Mouse (Mus musculus) thymus, adult 2 months (tissue): ENCODE results near the gene Relch. TPM values are rescaled to one million over a fixed set of nuclear protein-coding genes. Genes with fewer than 3 reads are reported as not detected.

Experiments
- DNase-seq: peaks from one replicate; pipeline ENCODE4 v3.0.0; 2021
- H3K27ac ChIP-seq: fragments of 200-500 bp; 2 replicates; pipeline ENCODE4 v1.5.1; 2012; ENCODE audit warnings: low read length, control low read depth; ENCODE audit not compliant: control insufficient read depth, insufficient read depth
- H3K27me3 ChIP-seq: fragments of 200-500 bp; 2 replicates; pipeline ENCODE4 v1.6.1; 2012; ENCODE audit warnings: mild to moderate bottlenecking, low read length, moderate library complexity, mixed read lengths; ENCODE audit not compliant: control insufficient read depth, insufficient read depth
- H3K36me3 ChIP-seq: fragments of 200-500 bp; 2 replicates; pipeline ENCODE4 v1.6.1; 2012; ENCODE audit warnings: mild to moderate bottlenecking, low read length, moderate library complexity; ENCODE audit not compliant: control insufficient read depth, insufficient read depth
- H3K4me1 ChIP-seq: fragments of 200-500 bp; replicated peaks from 2 replicates; pipeline ENCODE4 v1.6.1; 2012; ENCODE audit warnings: low read length; ENCODE audit not compliant: control insufficient read depth, insufficient read depth
- H3K4me3 ChIP-seq: fragments of 200-500 bp; 2 replicates; pipeline ENCODE4 v1.5.1; 2012; ENCODE audit warnings: mild to moderate bottlenecking, low read length, control low read depth, moderate library complexity; ENCODE audit not compliant: control insufficient read depth, insufficient read depth
- CTCF ChIP-seq: fragments of 200-500 bp; IDR thresholded peaks from 2 replicates; pipeline ENCODE4 v1.5.1; 2012; ENCODE audit warnings: mild to moderate bottlenecking, control low read depth, low read length, moderate library complexity, borderline replicate concordance; ENCODE audit not compliant: control insufficient read depth, poor library complexity, insufficient read depth; ENCODE audit errors: extremely low read depth
- POLR2A ChIP-seq: fragments of 200-500 bp; IDR thresholded peaks from 2 replicates; pipeline ENCODE4 v1.6.1; 2012; ENCODE audit warnings: mild to moderate bottlenecking, low read length, control low read depth, moderate library complexity; ENCODE audit not compliant: control insufficient read depth, poor library complexity, insufficient read depth; ENCODE audit errors: extremely low read depth
- WGBS: fragments of 180-500 bp; shearing (Covaris S2); methylation state at CpG from one replicate; pipeline ENCODE4 v1.1.7; 2018; 5-methylcytosine and 5-hydroxymethylcytosine counted together
- polyA plus RNA-seq: library from polyadenylated mRNA; depleted of rRNA; stranded (reverse); fragments of >200 nt; gene quantifications from 2 replicates; pipeline ENCODE4 v1.2.3, GENCODE M21; 2012

Gene Relch
- polyA plus RNA-seq, 1 experiment = 41.4 TPM

- DNase-seq = no peak
- Histone ChIP-seq H3K36me3 (no peaks in the 10 kb centered on the region), H3K4me1 (peaks cover 15% of the 10 kb centered on the region), H3K4me3 (no peak overlapping the region), H3K27me3 (no peaks in the 10 kb centered on the region; the same call in 1 of the 2 replicates), H3K27ac (no peak overlapping the region)
- no peak for TF ChIP-seq POLR2A
- no peak for TF ChIP-seq CTCF
- WGBS = 62% methylated on average over 5 of the region's 5 CpGs
These were observed 120.8 kb downstream of the Relch start for GRCm38 (mm10) chr1:105784257-105785016.

DNA sequence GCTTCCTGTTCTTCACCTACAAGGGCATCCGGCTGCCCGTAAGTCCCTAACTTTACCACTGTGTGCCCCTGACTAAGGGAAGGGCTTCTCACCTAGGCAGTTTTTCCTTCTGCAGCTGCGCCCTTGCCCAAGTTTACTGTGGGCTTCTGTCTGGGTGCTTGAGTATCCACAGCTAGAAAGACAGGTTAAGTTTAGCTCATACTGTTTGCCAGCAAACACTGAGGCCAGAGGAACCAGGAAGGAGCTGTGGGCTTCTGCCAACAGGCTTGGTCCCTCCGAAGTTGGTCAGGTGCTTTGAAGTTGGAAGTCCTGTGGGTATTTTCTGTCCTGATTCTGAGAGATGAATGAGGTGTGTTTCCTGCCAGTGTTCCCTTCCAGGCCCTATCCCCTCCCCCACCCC, 121.5 kb downstream of the Relch start:
- no peak for DNase-seq
- 30% methylated on average over 4 of the region's 4 CpGs for WGBS
- peak overlapping the region; percentile 34; the same call in 1 of the 2 replicates for H3K27ac ChIP-seq
- no peaks in the 10 kb centered on the region for H3K36me3 ChIP-seq
- peaks cover 14% of the 10 kb centered on the region for H3K4me1 ChIP-seq
- no peaks in the 10 kb centered on the region; the same call in 1 of the 2 replicates for H3K27me3 ChIP-seq
- no peak for TF ChIP-seq CTCF
- TF ChIP-seq POLR2A = no peak
- no peak overlapping the region for H3K4me3 ChIP-seq

DNA sequence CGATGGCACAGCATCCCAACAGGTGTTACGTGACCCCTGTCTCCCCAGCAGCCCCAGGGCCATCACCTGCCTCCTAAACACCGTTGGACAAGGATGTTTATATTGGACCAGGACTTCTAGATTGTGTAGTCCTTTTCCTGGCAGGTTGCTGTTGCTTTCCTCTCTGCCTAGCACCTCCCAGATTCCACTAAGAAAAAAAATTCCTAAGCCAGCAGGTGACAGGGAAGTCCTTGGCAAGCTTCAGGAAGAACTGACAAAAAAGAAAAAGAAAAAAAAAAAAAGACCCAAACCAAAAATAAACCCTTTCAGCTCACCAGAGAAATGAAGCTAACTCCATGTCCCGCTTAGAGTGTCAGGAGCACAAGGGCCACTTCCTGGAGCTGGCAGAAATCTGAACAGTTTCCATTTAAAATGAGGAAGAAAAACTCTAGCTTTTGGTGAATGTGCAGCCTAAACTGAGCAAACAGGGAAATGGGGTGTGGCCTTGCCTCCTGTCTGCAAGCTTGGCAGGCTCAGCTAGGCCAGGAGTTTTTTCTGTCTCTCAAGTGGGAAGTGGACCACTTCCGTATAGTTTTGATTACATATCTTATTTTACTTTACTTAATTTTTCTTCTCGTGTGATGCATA, 123.2 kb downstream of the Relch start:
- Histone ChIP-seq H3K27ac (no peak overlapping the region), H3K4me1 (peaks cover 6% of the 10 kb centered on the region; the same call in 1 of the 2 replicates), H3K36me3 (no peaks in the 10 kb centered on the region), H3K27me3 (no peaks in the 10 kb centered on the region; the same call in 1 of the 2 replicates), H3K4me3 (no peak overlapping the region)
- 51% methylated on average over 6 of the region's 6 CpGs for WGBS
- TF ChIP-seq CTCF (no peak), POLR2A (no peak)
- DNase-seq = no peak

DNA sequence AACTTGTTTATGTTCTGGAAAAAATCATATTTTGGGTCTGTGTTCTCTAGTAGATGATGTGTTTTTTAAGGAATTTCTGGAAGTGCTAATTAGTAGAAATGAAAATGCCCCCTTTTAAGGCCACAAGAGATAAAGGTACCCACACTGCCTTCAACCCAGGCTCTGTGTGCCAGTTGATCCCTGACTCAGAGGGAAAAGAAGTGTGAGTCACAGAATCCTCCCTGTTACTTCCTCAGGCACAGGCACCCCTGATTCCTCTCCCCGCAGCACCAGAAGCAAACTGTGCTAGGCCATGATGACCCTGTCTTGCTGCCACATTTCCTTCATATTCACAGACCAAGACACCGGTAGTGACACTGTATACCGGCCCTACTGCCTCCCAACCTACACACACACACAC, 126.4 kb downstream of the Relch start:
- H3K27me3 ChIP-seq = no peaks in the 10 kb centered on the region
- H3K36me3 ChIP-seq = no peaks in the 10 kb centered on the region
- H3K4me3 ChIP-seq = no peak overlapping the region
- no peak overlapping the region for H3K27ac ChIP-seq
- peaks cover 4% of the 10 kb centered on the region; the same call in 1 of the 2 replicates for H3K4me1 ChIP-seq
- WGBS = 18% methylated on average over 3 of the region's 3 CpGs
- DNase-seq = no peak
- TF ChIP-seq CTCF (no peak), POLR2A (no peak)

DNA sequence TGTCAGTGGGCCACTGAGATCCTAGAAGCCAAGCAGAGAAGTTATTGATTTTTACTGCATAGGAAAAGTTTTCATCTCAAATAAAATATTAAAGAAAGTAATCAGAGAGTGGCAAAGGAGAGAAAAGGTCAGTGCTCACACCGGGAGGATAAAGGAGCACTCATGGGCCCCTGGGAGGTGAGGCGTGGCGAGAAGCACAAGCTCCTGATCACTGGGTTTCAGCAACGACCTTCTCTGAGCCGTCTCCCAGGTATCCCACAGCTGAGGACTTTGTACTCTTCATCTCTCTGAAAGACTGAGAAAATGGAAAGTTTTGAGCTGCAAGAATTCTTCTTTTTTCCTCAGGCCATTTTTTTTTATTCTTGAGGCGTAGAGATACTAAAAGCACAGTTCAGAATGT, 131.0 kb downstream of the Relch start:
- no peaks in the 10 kb centered on the region for H3K27me3 ChIP-seq
- H3K4me1 ChIP-seq = 0 out of 2 replicates have a peak, but pooled peaks cover 2% of the 10 kb centered on the region
- TF ChIP-seq POLR2A = no peak
- no peak for TF ChIP-seq CTCF
- DNase-seq = no peak
- WGBS = 95% methylated on average over 6 of the region's 6 CpGs
- H3K4me3 ChIP-seq = no peak overlapping the region
- no peak overlapping the region for H3K27ac ChIP-seq
- no peaks in the 10 kb centered on the region for H3K36me3 ChIP-seq

DNA sequence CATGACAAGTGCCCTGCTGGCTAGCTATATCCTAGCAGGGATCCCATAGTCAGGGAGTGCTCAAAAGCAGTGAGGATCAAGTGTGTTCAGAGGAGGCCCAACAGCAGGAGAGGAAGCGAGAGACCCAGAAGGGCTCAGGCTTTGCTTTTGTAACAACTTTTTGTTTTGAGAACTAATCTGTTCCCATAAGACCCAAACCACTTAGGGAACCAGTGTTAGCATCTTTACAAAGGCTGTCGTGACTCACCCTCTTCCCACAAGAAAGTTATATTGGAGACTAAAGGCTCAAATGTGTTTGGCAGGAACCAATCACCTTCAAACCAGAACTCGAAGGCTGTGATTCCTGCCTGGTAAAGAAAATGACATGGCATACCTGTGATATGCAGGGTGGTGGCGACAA, 132.0 kb downstream of the Relch start:
- H3K27me3 ChIP-seq = no peaks in the 10 kb centered on the region
- no peak overlapping the region for H3K27ac ChIP-seq
- no peaks in the 10 kb centered on the region for H3K4me1 ChIP-seq
- no peak overlapping the region for H3K4me3 ChIP-seq
- WGBS = 94% methylated on average over 4 of the region's 4 CpGs
- DNase-seq = no peak
- no peaks in the 10 kb centered on the region for H3K36me3 ChIP-seq
- TF ChIP-seq POLR2A (no peak), CTCF (no peak)
